ENCODE assay signal across 25 mouse cellular contexts in the genomic region with DNA sequence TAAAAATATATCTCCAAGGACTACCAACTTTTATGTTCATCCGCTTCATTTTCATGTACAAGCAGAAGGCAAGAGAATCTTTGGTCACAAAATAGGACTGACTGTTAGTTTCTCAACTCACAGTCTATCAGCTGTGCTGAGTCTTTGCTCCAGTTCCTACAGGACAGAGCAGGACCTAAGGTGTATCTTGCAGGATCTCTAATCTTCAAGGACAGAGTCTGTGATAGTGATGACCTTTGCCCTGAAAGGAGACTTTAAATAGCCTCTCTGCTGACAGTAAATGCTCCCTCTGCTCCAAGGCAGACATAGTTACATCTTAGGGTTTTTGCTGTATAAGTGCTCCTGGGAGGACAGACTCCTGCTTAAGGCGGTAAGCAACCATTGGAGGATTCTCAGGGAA. TPM values are rescaled to one million over a fixed set of nuclear protein-coding genes. Genes with fewer than 3 reads are reported as not detected.
DNase-seq lines count a peak whose midpoint lies in the region; ATAC-seq and TF ChIP-seq lines count a peak whose summit lies in the region.
"Had no signal": no experiment of that assay in that cellular context is flagged by ENCODE, and none has a peak within 500 bp of the region (broad histone marks: within the 10 kb centered on the region; RNA-seq: fewer than 3 reads in every experiment).

No protein-coding gene starts in this region.

- TF ChIP-seq EP300 in heart, postnatal 0 days (IDR thresholded peaks at IDR 0.05; ENCODE audit: low read depth) = no peak

- intact Hi-C loops in heart, postnatal 10 days (cut with DNase I) = no loop called here
- intact Hi-C loops in heart, postnatal 14 days (cut with DNase I) = no loop called here

- DNase-seq in heart, adult 11 months = peak; percentile 6
- DNase-seq in heart, adult 9 months (ENCODE audit: low spot score in 2 of 2) = no peak
- DNase-seq in heart, postnatal 10 days = no peak
- DNase-seq in heart, postnatal 0 days (ENCODE audit: low spot score) = no peak
- no peak for DNase-seq in heart, postnatal 14 days
- peak; percentile 49 for DNase-seq in yolk sac, embryonic 10.5 days (ENCODE audit: low spot score)
- DNase-seq: adrenal gland, postnatal 14 days; cerebellum, adult 2 months; cerebellum, postnatal 10 days; gastrocnemius, postnatal 25 days; kidney, adult 2 months; kidney, postnatal 14 days had no signal

- 0 out of 2 replicates have a peak, but pooled peaks cover 3% of the 10 kb centered on the region for H3K27me3 ChIP-seq in heart, embryonic 13.5 days (replicated peaks)
- no peaks in the 10 kb centered on the region for H3K27me3 ChIP-seq in heart, postnatal 0 days (ENCODE audit: control insufficient read depth, insufficient read depth, low read length)
- H3K27me3 ChIP-seq: CH12.LX; hindbrain, embryonic 12.5 days; kidney, embryonic 15.5 days; Patski had no signal

- WGBS in heart, embryonic 13.5 days = 72% methylated on average over 2 of the region's 2 CpGs
- 80% methylated on average over 2 of the region's 2 CpGs for WGBS in heart, postnatal 0 days

- no peak overlapping the region for H3K4me3 ChIP-seq in heart, embryonic 13.5 days
- H3K4me3 ChIP-seq in heart, postnatal 0 days (ENCODE audit: low read depth, low read length) = no peak overlapping the region
- H3K4me3 ChIP-seq: embryonic facial prominence, embryonic 10.5 days; erythroblast, embryonic 14.5 days; forebrain, embryonic 10.5 days; hindbrain, embryonic 12.5 days; kidney, embryonic 15.5 days had no signal

- H3K9me3 ChIP-seq in heart, embryonic 13.5 days = no peaks in the 10 kb centered on the region
- H3K9me3 ChIP-seq in heart, postnatal 0 days (replicated peaks; ENCODE audit: control insufficient read depth, low read length) = no peaks in the 10 kb centered on the region
- H3K9me3 ChIP-seq: embryonic facial prominence, embryonic 10.5 days; forebrain, embryonic 10.5 days; hindbrain, embryonic 12.5 days; kidney, embryonic 15.5 days had no signal

- H3K36me3 ChIP-seq in heart, embryonic 13.5 days = no peaks in the 10 kb centered on the region; the same call in 1 of the 2 replicates
- no peaks in the 10 kb centered on the region for H3K36me3 ChIP-seq in heart, postnatal 0 days (replicated peaks; ENCODE audit: control insufficient read depth, insufficient read depth, low read length)
- H3K36me3 ChIP-seq: hindbrain, embryonic 12.5 days had no signal

- no peak overlapping the region for H3K4me2 ChIP-seq in heart, embryonic 13.5 days
- H3K4me2 ChIP-seq in heart, postnatal 0 days (ENCODE audit: low read depth, low read length) = no peak overlapping the region
- H3K4me2 ChIP-seq: hindbrain, embryonic 12.5 days; kidney, embryonic 15.5 days had no signal

- no peak for TF ChIP-seq CTCF in heart, postnatal 0 days (IDR thresholded peaks at IDR 0.05; ENCODE audit: low read depth)

- peaks cover 84% of the 10 kb centered on the region for H3K4me1 ChIP-seq in heart, embryonic 13.5 days
- peaks cover 63% of the 10 kb centered on the region for H3K4me1 ChIP-seq in heart, postnatal 0 days (ENCODE audit: control insufficient read depth, insufficient read depth)

- peak overlapping the region; percentile 21; the same call in 1 of the 2 replicates for H3K27ac ChIP-seq in heart, embryonic 13.5 days (replicated peaks)
- peak overlapping the region; percentile 70; the same call in 1 of the 2 replicates for H3K27ac ChIP-seq in heart, postnatal 0 days (ENCODE audit: low read depth)
- H3K27ac ChIP-seq: embryonic facial prominence, embryonic 10.5 days; forebrain, embryonic 10.5 days; hindbrain, embryonic 12.5 days; kidney, embryonic 15.5 days had no signal

- no peak for ATAC-seq in heart, embryonic 13.5 days (ENCODE audit: extremely low read depth, insufficient number of reproducible peaks, low FRiP score, low TSS enrichment)
- no peak for ATAC-seq in heart, postnatal 0 days (ENCODE audit: insufficient read depth, low read depth)
- ATAC-seq in erythroblast, adult 5-6 weeks (replicated peaks; ENCODE audit: low FRiP score, poor library complexity, severe bottlenecking) = no peak
- ATAC-seq: activated CD4-positive, CD25-positive, alpha-beta regulatory T cell, adult 4 months; forebrain, embryonic 14.5 days; hindbrain, embryonic 16.5 days; inflammation-experienced regulatory T-cells, adult 6 months; Patski had no signal

- no peak overlapping the region for H3K9ac ChIP-seq in heart, embryonic 13.5 days
- H3K9ac ChIP-seq in heart, postnatal 0 days (replicated peaks; ENCODE audit: low read depth, low read length) = no peak overlapping the region
- H3K9ac ChIP-seq: hindbrain, embryonic 12.5 days; kidney, embryonic 15.5 days had no signal

RNA-seq across cellular contexts. Expression of a gene that starts 26.3 kb away (rescaled TPM):
- 8.4 and 9.2 TPM in 2 replicates for polyA plus RNA-seq in heart, embryonic 13.5 days (2015; fragmentation: Nextera tagmentation; extraction: Ambion mirVana)
- 10 to 100 TPM; 18.0 to 18.7 TPM for total RNA-seq in heart, postnatal 10 days (2021)
- total RNA-seq in heart, postnatal 0 days (2014; rRNA removed; ENCODE audit: low replicate concordance) = 9.2 and 10.4 TPM in 2 replicates
- 3.4 and 3.9 TPM in 2 replicates for polyA plus RNA-seq in heart, postnatal 0 days (2015; fragmentation: Nextera tagmentation; extraction: Ambion mirVana)
- 10 to 100 TPM; 17.5 to 17.7 TPM for total RNA-seq in heart, postnatal 14 days (2021)
- 35.5 and 39.6 TPM in 2 replicates for total RNA-seq in erythroblast, adult 5-6 weeks (2015; ENCODE audit: low replicate concordance)
- 21.8 and 21.9 TPM in 2 replicates for total RNA-seq in erythroblast, adult 5-6 weeks (2017; ENCODE audit: low replicate concordance)

Comparison
In these comparisons a context has a peak if more than half of its experiments do, and no peak if none do; other contexts are left out.
1. DNase-seq: peak in heart, adult 11 months (single experiment) and yolk sac, embryonic 10.5 days (single experiment); none in heart, adult 9 months (0 of 2), heart, postnatal 10 days (0 of 2), heart, postnatal 0 days (single experiment) and heart, postnatal 14 days (0 of 2).